Mouse (Mus musculus) v-Abl transformed pro-B cells (cell line): ENCODE measurements around the gene Tsks.

Experiments used
- in situ Hi-C, 2 experiments: fragments of 400-800 bp; cut with MboI; formaldehyde crosslinking; loops; one replicate each; pipeline ENCODE4 v1.15.1; 2025; ENCODE audit not compliant: unreplicated experiment in 2 of 2

Gene Tsks

DNA sequence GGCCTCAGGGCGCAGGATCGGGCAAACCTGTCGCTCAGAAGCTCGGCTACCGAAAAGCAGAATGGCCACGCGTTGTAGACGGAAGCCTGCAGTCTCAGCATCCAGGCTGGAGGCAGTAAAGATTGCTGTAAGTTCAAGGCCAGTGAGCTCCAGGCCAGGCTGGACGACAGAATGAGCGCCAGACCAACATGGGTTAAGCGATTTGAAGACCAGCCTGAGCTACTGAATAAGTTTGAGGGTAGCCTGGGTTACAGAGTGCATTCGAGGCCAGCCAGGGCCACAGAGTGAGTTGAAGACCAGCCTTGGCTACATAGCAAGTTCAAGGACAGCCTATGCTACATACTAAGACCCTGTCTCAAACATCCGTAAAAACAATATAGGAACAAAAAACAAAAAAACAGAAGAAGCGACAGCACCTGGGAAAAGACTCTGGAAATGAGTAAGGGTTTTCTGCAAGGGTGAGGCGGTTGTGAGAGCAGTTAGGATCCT lies 55.0 kb downstream of the Tsks start:
- in situ Hi-C loops = no loop called here

DNA sequence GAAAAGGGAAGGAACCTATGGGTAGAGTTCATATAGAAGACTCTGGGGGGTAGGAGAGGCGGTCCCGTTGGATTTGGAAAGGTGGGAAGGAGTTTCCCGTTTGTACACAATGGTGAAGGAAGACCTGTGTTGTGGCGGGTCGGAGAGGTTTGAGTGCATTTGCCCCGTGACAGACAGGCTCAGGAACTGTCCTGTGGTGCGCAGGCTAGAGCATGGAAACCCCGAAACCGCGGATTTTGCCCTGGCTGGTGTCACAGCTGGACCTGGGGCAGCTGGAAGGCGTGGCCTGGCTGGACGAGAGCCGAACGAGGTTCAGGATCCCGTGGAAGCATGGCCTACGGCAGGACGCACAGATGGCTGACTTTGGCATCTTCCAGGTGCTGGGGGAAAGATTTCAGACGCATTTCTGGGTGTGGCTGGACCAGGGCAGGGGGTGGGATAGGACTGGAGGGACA lies 55.5 kb downstream of the Tsks start, which contains the start of gene Bcl2l12:
Gene Bcl2l12 (minus strand): TSS at position 212 of the 455 bp plus-strand sequence.
- in situ Hi-C loops = no loop called here

DNA sequence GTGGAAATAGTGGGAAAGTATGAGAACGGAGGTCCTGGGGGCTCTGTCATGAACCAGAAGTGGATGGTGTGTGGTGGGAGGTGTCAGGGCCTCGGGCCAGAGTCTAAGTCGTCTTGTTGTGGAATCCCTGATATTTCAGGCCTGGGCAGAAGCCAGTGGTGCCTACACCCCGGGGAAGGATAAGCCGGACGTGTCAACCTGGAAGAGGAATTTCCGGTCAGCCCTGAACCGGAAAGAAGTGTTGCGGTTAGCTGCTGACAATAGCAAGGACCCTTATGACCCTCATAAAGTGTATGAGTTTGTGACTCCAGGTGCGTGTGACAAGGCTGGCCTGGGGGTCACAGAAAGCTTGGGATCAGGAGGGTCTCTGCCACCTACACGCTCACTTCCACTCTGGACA lies 56.7 kb downstream of the Tsks start:
- in situ Hi-C loops = loop anchor here (25.0 kb wide), 2 partner anchors 713 to 913 kb away; partner anchors contain the start of genes Ccdc114 (in 1 of the 2), Dbp (in 1 of the 2), Emp3 (in 1 of the 2) and Fam83e (in 1 of the 2)

DNA sequence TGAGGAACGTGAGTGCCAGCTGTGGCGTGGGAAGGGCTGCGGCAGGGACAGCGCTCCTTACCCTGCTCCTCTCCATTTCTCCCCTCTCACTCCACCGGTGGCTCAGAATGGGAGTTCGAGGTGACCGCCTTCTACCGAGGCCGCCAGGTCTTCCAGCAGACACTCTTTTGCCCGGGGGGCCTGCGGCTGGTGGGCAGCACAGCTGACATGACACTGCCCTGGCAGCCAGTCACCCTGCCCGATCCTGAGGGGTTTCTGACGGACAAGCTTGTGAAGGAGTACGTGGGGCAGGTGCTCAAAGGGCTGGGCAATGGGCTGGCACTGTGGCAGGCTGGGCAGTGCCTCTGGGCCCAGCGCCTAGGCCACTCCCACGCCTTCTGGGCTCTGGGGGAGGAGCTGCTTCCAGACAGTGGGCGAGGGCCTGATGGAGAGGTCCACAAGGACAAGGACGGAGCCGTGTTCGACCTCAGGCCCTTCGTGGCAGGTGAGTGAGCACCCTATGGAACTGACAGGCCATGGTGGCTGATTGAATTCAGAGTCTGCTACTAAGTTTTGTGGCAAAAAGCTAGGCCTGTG lies 57.6 kb downstream of the Tsks start:
- in situ Hi-C loops = loop anchor here (25.0 kb wide), 2 partner anchors 712 to 912 kb away; partner anchors contain the start of genes Ccdc114 (in 1 of the 2), Dbp (in 1 of the 2), Emp3 (in 1 of the 2) and Fam83e (in 1 of the 2)

GRCm38 (mm10) chr7:45002440-45002839 lies 59.4 kb downstream of the Tsks start:
- in situ Hi-C loops = loop anchor here (25.0 kb wide), 2 partner anchors 710 to 910 kb away; partner anchors contain the start of genes Ccdc114 (in 1 of the 2), Dbp (in 1 of the 2), Emp3 (in 1 of the 2) and Fam83e (in 1 of the 2)

GRCm38 (mm10) chr7:45004546-45004945 lies 61.5 kb downstream of the Tsks start:
- in situ Hi-C loops = loop anchor here (25.0 kb wide), 2 partner anchors 708 to 908 kb away; partner anchors contain the start of genes Ccdc114 (in 1 of the 2), Dbp (in 1 of the 2), Emp3 (in 1 of the 2) and Fam83e (in 1 of the 2)

DNA sequence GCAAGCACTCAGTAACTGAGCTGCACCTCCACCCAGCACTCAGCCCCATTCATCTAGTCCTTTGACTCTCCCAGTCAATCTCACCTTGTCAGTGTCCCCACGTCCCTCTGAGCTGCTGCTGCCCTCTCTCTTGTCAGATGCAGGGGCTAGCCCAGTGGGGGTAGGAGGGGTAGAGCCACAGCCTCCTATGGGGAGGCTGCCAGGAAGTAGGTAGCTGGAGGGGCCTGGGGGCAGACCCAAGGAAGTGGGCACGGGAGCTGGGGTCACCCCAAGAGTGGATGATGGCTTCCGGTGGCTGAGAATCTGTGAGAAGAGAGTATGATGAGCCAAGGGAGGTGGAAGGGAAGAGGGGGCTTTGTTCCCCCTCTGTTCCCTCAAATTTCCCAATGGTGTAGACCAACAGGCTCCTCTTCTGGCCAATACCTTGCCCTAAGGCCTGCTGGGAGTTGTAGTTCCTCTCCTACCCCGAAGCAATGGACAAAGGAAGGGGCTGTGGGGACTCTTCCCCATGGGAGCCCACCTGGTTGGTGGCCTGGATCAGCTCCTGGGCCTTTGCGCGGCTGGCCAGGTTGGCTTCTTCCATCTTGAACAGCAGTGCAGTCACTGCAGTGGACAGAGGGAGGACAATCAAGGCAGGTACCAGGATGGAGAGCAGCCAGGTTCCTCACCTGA lies 62.5 kb downstream of the Tsks start:
- in situ Hi-C loops = loop anchor here (25.0 kb wide), 2 partner anchors 707 to 907 kb away; partner anchors contain the start of genes Ccdc114 (in 1 of the 2), Dbp (in 1 of the 2), Emp3 (in 1 of the 2) and Fam83e (in 1 of the 2)

GRCm38 (mm10) chr7:45006503-45006902 lies 63.5 kb downstream of the Tsks start:
- in situ Hi-C loops = loop anchor here (25.0 kb wide), 2 partner anchors 706 to 906 kb away; partner anchors contain the start of genes Ccdc114 (in 1 of the 2), Dbp (in 1 of the 2), Emp3 (in 1 of the 2) and Fam83e (in 1 of the 2)

DNA sequence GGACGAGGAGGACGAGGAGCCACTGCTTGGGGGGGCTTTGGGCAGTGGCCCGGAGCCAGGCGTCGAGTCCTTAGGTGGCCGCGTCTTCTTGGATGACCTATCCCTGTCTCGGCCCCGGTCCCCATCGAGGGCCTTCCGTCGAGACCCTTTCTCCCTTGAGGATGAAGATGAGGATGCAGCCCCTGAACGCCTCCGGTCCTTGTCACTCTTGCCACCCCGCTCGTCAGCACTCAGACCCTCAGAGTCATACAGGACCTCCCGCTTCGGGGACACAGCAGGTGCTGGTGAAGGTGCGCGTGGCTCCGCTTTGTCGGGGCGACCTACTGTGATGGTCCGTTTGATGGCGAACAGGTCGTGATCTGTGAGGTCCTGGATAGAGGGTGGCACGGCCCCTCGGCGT lies 64.1 kb downstream of the Tsks start:
- in situ Hi-C loops = loop anchor here (25.0 kb wide), 2 partner anchors 705 to 905 kb away; partner anchors contain the start of genes Ccdc114 (in 1 of the 2), Dbp (in 1 of the 2), Emp3 (in 1 of the 2) and Fam83e (in 1 of the 2)
